Mouse (Mus musculus) CH12.LX (cell line): ENCODE results near the gene Btbd17.
A peak's percentile ranks its signal among the peaks of the same experiment; 100 is the strongest.

Experiments
- BHLHE40 ChIP-seq: IDR thresholded peaks from 2 replicates; pipeline ENCODE4 v1.6.1; 2011; ENCODE audit warnings: mild to moderate bottlenecking, low read depth, low read length, improper control_type of control experiment
- CHD2 ChIP-seq: IDR thresholded peaks from 2 replicates; pipeline ENCODE4 v1.6.1; 2011; ENCODE audit warnings: low read length, improper control_type of control experiment
- CTCF ChIP-seq, 2 experiments: IDR thresholded peaks in 1 of 2; conservative IDR thresholded peaks in 1 of 2; 2 replicates each; pipeline ENCODE4 v1.5.1; 2011 to 2012; ENCODE audit warnings: low read depth in 2 of 2, low read length in 2 of 2, improper control_type of control experiment in 1 of 2, inconsistent platforms in 1 of 2, mild to moderate bottlenecking in 1 of 2, moderate library complexity in 1 of 2
- E2F4 ChIP-seq: IDR thresholded peaks from 2 replicates; pipeline ENCODE4 v1.6.1; 2011; ENCODE audit warnings: low read depth, low read length, improper control_type of control experiment; ENCODE audit not compliant: insufficient replicate concordance
- EP300 ChIP-seq: IDR thresholded peaks from 2 replicates; pipeline ENCODE4 v1.6.1; 2011; ENCODE audit warnings: low read length, improper control_type of control experiment
- JUND ChIP-seq: conservative IDR thresholded peaks from 2 replicates; pipeline ENCODE4 v1.6.1; 2011; ENCODE audit warnings: low read depth, low read length, improper control_type of control experiment
- MXI1 ChIP-seq: IDR thresholded peaks from 2 replicates; pipeline ENCODE4 v1.6.1; 2011; ENCODE audit warnings: mild to moderate bottlenecking, low read depth, low read length, improper control_type of control experiment
- ZC3H11A ChIP-seq: IDR thresholded peaks from 2 replicates; pipeline ENCODE4 v1.6.1; 2012; ENCODE audit warnings: low read depth, mild to moderate bottlenecking, inconsistent platforms, low read length, improper control_type of control experiment
- ZKSCAN1 ChIP-seq: IDR thresholded peaks from 2 replicates; pipeline ENCODE4 v1.6.1; 2012; ENCODE audit warnings: low read depth, inconsistent platforms, low read length, improper control_type of control experiment, borderline replicate concordance

DNA sequence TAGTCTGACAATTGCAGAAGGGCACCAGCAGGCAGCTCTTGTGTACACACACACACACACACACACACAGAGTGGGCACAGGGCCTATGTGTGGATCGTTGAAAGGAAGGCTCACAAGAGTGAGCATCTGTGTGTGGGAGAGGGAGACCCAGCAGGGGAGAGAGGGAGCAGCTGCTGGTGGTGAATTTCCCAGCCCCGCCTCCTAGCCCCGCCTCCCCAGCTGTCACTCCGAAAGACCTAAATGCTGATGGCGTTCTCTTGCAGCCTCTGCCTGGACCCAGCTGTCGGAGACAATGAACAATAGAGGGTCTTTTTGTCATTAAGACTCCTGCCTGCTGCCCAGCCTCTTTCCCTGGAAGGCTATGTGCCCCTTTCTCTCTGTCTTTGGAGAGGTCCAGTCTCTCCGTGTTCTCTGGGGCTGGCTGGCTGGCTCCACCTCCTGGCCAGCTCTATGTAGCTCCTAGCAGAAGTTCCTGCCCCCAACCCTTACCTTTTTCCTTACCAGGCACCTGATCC, 456 bp downstream of the Btbd17 start:
- no peak for TF ChIP-seq MXI1
- TF ChIP-seq CTCF (conservative IDR thresholded peaks at IDR 0.05 in 1 of 2, IDR thresholded peaks at IDR 0.05 in 1 of 2; ENCODE audit: low read depth in 2 of 2, low read length in 2 of 2) = peak in 1 of 2 experiments; percentile 67; a peak in 2 of 4 replicates
- no peak for TF ChIP-seq BHLHE40
- TF ChIP-seq CHD2 = no peak
- no peak for TF ChIP-seq JUND
- TF ChIP-seq E2F4 = no peak
- TF ChIP-seq EP300 = no peak
- TF ChIP-seq ZC3H11A = no peak
- TF ChIP-seq ZKSCAN1 = no peak
